Mouse (Mus musculus) intestine, postnatal 0 days (tissue): ENCODE measurements at regions not wholly inside any gene's neighbourhood (a gene's known extent, or its start where the extent isn't known, plus 50 kb on each side); places are given as distances from the start of the nearest gene placed in this dataset.

Experiments
- ATAC-seq: fragments of 200-750 bp; cut with Nextera tagmentation; 2 replicates; pipeline ENCODE4 v1.8.0; 2017; ENCODE audit warnings: mild to moderate bottlenecking, moderate TSS enrichment, moderate library complexity
- H3K27ac ChIP-seq: fragments of 300-500 bp; sonication (generic); 2 replicates; pipeline ENCODE4 v1.5.1; 2014; ENCODE audit warnings: mild to moderate bottlenecking, low read depth, low read length, moderate library complexity
- H3K27me3 ChIP-seq: fragments of 300-500 bp; sonication (generic); replicated peaks from 2 replicates; pipeline ENCODE4 v1.6.1; 2014; ENCODE audit warnings: low read length, mixed read lengths; ENCODE audit not compliant: control insufficient read depth, insufficient read depth
- H3K36me3 ChIP-seq: fragments of 300-500 bp; sonication (generic); 2 replicates; pipeline ENCODE4 v1.6.1; 2014; ENCODE audit warnings: mild to moderate bottlenecking, moderate library complexity; ENCODE audit not compliant: control insufficient read depth, insufficient read depth
- H3K4me1 ChIP-seq: fragments of 300-500 bp; sonication (generic); replicated peaks from 2 replicates; pipeline ENCODE4 v1.6.1; 2014; ENCODE audit warnings: antibody characterized with exemption, low read length, mixed read lengths; ENCODE audit not compliant: control insufficient read depth, insufficient read depth
- H3K4me2 ChIP-seq: fragments of 300-500 bp; sonication (generic); replicated peaks from 2 replicates; pipeline ENCODE4 v1.6.1; 2014; ENCODE audit warnings: low read depth, mild to moderate bottlenecking, moderate library complexity
- H3K4me3 ChIP-seq: fragments of 300-500 bp; sonication (generic); 2 replicates; pipeline ENCODE4 v1.5.1; 2014; ENCODE audit warnings: low read depth, low read length
- H3K9ac ChIP-seq: fragments of 300-500 bp; sonication (generic); 2 replicates; pipeline ENCODE4 v1.6.1; 2014; ENCODE audit warnings: mild to moderate bottlenecking, low read depth, low read length
- H3K9me3 ChIP-seq: fragments of 300-500 bp; sonication (generic); 2 replicates; pipeline ENCODE4 v1.6.1; 2016; ENCODE audit warnings: mixed run types; ENCODE audit not compliant: control insufficient read depth
- CTCF ChIP-seq: sonication (generic); IDR thresholded peaks from 2 replicates; pipeline ENCODE4 v1.5.1; 2016; ENCODE audit warnings: low read depth, mild to moderate bottlenecking, control low read depth, antibody characterized with exemption, moderate library complexity
- WGBS: fragments of 180-500 bp; shearing (Covaris S2); extraction: QIAGEN DNeasy Blood & Tissue Kit; methylation state at CpG from one replicate; pipeline ENCODE4 v1.1.7; 2014; 5-methylcytosine and 5-hydroxymethylcytosine counted together

GRCm38 (mm10) chr12:86818201-86818600, 66.4 kb downstream of the Irf2bpl start:
- 0 out of 2 replicates have a peak, but pooled peaks have one; percentile 6 for ATAC-seq
- no peak overlapping the region for H3K27ac ChIP-seq

GRCm38 (mm10) chr12:86816702-86817610, 67.6 kb downstream of the Irf2bpl start:
- 55% methylated on average over 11 of the region's 11 CpGs for WGBS
- H3K27me3 ChIP-seq = no peaks in the 10 kb centered on the region
- no peaks in the 10 kb centered on the region for H3K36me3 ChIP-seq
- no peak overlapping the region for H3K9ac ChIP-seq
- no peak for TF ChIP-seq CTCF
- no peaks in the 10 kb centered on the region for H3K4me1 ChIP-seq
- H3K27ac ChIP-seq = no peak overlapping the region
- no peak overlapping the region for H3K4me2 ChIP-seq
- no peak for ATAC-seq
- no peak overlapping the region for H3K4me3 ChIP-seq
- H3K9me3 ChIP-seq = no peaks in the 10 kb centered on the region

More at GRCm38 (mm10) chr12:86818201-86818600, 66.4 kb downstream of the Irf2bpl start:
- Histone ChIP-seq H3K9ac (no peak overlapping the region), H3K36me3 (no peaks in the 10 kb centered on the region), H3K4me2 (no peak overlapping the region), H3K27me3 (no peaks in the 10 kb centered on the region), H3K9me3 (no peaks in the 10 kb centered on the region), H3K4me1 (no peaks in the 10 kb centered on the region), H3K4me3 (no peak overlapping the region)
- no peak for TF ChIP-seq CTCF
- WGBS = 50% methylated on average over 2 of the region's 2 CpGs

DNA sequence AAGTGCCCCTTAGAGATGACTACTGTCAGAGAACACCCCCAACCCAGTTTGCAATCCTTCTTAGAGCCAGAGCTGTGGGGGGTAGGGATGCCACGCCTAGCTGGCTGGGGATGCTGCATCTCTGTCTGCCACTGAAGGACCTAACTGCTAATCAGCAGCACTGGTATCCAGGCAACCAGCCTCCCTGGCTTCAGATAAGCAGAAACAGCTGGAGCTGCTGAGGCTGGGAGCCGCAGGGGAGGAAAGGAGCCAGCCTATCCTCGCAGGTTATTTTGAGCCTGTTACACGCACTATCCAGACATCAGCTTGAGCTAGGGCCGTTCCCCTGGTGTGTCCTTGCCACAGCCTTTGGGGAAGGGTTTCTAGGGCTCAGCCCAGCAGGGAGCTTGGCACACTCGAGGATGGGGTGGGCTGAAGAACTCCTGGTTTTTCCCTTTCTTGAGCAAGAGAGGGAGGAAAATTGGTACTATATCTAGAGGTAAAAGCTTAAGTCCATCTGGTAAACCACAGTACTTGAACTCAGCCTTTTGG, 68.4 kb downstream of the Irf2bpl start:
- Histone ChIP-seq H3K9ac (no peak overlapping the region), H3K4me3 (no peak overlapping the region), H3K27me3 (no peaks in the 10 kb centered on the region), H3K4me2 (no peak overlapping the region), H3K4me1 (no peaks in the 10 kb centered on the region), H3K9me3 (no peaks in the 10 kb centered on the region), H3K27ac (no peak overlapping the region; the same call in 1 of the 2 replicates), H3K36me3 (no peaks in the 10 kb centered on the region)
- WGBS = 18% methylated on average over 6 of the region's 6 CpGs
- no peak for TF ChIP-seq CTCF
- ATAC-seq = no peak

- Histone ChIP-seq H3K4me2 (no peak overlapping the region), H3K27ac (no peak overlapping the region), H3K4me1 (no peaks in the 10 kb centered on the region), H3K9ac (no peak overlapping the region), H3K9me3 (no peaks in the 10 kb centered on the region), H3K27me3 (no peaks in the 10 kb centered on the region), H3K36me3 (no peaks in the 10 kb centered on the region), H3K4me3 (no peak overlapping the region)
- no peak for TF ChIP-seq CTCF
- no peak for ATAC-seq
- 89% methylated on average over 7 of the region's 7 CpGs for WGBS
These were observed 69.9 kb downstream of the Irf2bpl start for GRCm38 (mm10) chr12:86814740-86815139.
